Mouse (Mus musculus): ENCODE data around the gene Spata9.
"Not testable (repeated sequence)": the region's sequence is repeated elsewhere in the genome, so short reads cannot be mapped to it uniquely, and the experiment has no call there.

The Spata9 gene

GRCm38 (mm10) chr13:75966850-75967249 lies at the start of gene Spata9:
Gene Spata9 (plus strand): TSS chr13:75967150.
- no peak for DNase-seq (ENCODE audit: low spot score in 2 of 2)

GRCm38 (mm10) chr13:75927951-75928350 lies 39.0 kb upstream of the Spata9 start:
- DNase-seq (ENCODE audit: low spot score in 2 of 2), result no peak

- not testable (repeated sequence) for DNase-seq (ENCODE audit: low spot score in 2 of 2)
These were observed 37.9 kb upstream of the Spata9 start for GRCm38 (mm10) chr13:75929071-75929470.

GRCm38 (mm10) chr13:75930023-75930422 lies 36.9 kb upstream of the Spata9 start:
- no peak for DNase-seq (ENCODE audit: low spot score in 2 of 2)

- no peak for DNase-seq (ENCODE audit: low spot score in 2 of 2)
These were observed 36.3 kb upstream of the Spata9 start for GRCm38 (mm10) chr13:75930660-75931059.

GRCm38 (mm10) chr13:75931073-75931472 lies 35.9 kb upstream of the Spata9 start:
- DNase-seq (ENCODE audit: low spot score in 2 of 2), result no peak

- DNase-seq (ENCODE audit: low spot score in 2 of 2), result no peak
These were observed 33.7 kb upstream of the Spata9 start for GRCm38 (mm10) chr13:75933287-75933686.

GRCm38 (mm10) chr13:75938866-75939265 lies 28.1 kb upstream of the Spata9 start:
- no peak for DNase-seq (ENCODE audit: low spot score in 2 of 2)

GRCm38 (mm10) chr13:75940791-75941517 lies 26.0 kb upstream of the Spata9 start:
- no peak for DNase-seq (ENCODE audit: low spot score in 2 of 2)

- no peak for DNase-seq (ENCODE audit: low spot score in 2 of 2)
These were observed 25.2 kb upstream of the Spata9 start for GRCm38 (mm10) chr13:75941518-75942295.

- DNase-seq (ENCODE audit: low spot score in 2 of 2), result no peak
These were observed 24.2 kb upstream of the Spata9 start for GRCm38 (mm10) chr13:75942731-75943130.

GRCm38 (mm10) chr13:75943189-75944043 lies 23.5 kb upstream of the Spata9 start, which contains the start of gene Rhobtb3:
Gene Rhobtb3 (minus strand): TSS chr13:75943925.
- DNase-seq (ENCODE audit: low spot score in 2 of 2), result peak in 1 of 2 experiments; percentile 8

- no peak for DNase-seq (ENCODE audit: low spot score in 2 of 2)
These were observed 22.7 kb upstream of the Spata9 start for GRCm38 (mm10) chr13:75944044-75944820.

GRCm38 (mm10) chr13:75950295-75950694 lies 16.7 kb upstream of the Spata9 start:
- no peak for DNase-seq (ENCODE audit: low spot score in 2 of 2)

GRCm38 (mm10) chr13:75955357-75955992 lies 11.5 kb upstream of the Spata9 start:
- no peak for DNase-seq (ENCODE audit: low spot score in 2 of 2)

GRCm38 (mm10) chr13:75974481-75974880 lies 7.5 kb downstream of the Spata9 start:
- DNase-seq (ENCODE audit: low spot score in 2 of 2), result no peak

GRCm38 (mm10) chr13:75975629-75976028 lies 8.7 kb downstream of the Spata9 start:
- DNase-seq (ENCODE audit: low spot score in 2 of 2), result no peak

GRCm38 (mm10) chr13:75976218-75976617 lies 9.3 kb downstream of the Spata9 start:
- no peak for DNase-seq (ENCODE audit: low spot score in 2 of 2)

- DNase-seq (ENCODE audit: low spot score in 2 of 2), result no peak
These were observed 9.7 kb downstream of the Spata9 start for GRCm38 (mm10) chr13:75976649-75977048.

GRCm38 (mm10) chr13:75981901-75982300 lies 15.0 kb downstream of the Spata9 start:
- peak in 1 of 2 experiments; percentile 24 for DNase-seq (ENCODE audit: low spot score in 2 of 2)

GRCm38 (mm10) chr13:75988096-75988495 lies 21.1 kb downstream of the Spata9 start:
- DNase-seq (ENCODE audit: low spot score in 2 of 2), result no peak
